Mouse (Mus musculus) lung, embryonic 15.5 days (tissue): ENCODE results near the gene Psmb11. TPM values are rescaled to one million over a fixed set of nuclear protein-coding genes. Genes with fewer than 3 reads are reported as not detected.

Source experiments
- ATAC-seq: fragments of 200-750 bp; cut with Nextera tagmentation; 2 replicates; pipeline ENCODE4 v1.8.0; 2017; ENCODE audit warnings: moderate number of reproducible peaks, borderline replicate concordance; ENCODE audit not compliant: low FRiP score, low TSS enrichment; ENCODE audit errors: extremely low read depth
- H3K27ac ChIP-seq: fragments of 300-500 bp; sonication (generic); 2 replicates; pipeline ENCODE4 v1.5.1; 2015; ENCODE audit warnings: moderate library complexity, mild to moderate bottlenecking, inconsistent platforms
- H3K27me3 ChIP-seq: fragments of 300-500 bp; sonication (generic); 2 replicates; pipeline ENCODE4 v1.6.1; 2015; ENCODE audit warnings: inconsistent platforms
- H3K36me3 ChIP-seq: fragments of 300-500 bp; sonication (generic); 2 replicates; pipeline ENCODE4 v1.6.1; 2015; ENCODE audit warnings: inconsistent platforms
- H3K4me1 ChIP-seq: fragments of 300-500 bp; sonication (generic); 2 replicates; pipeline ENCODE4 v1.6.1; 2015; ENCODE audit warnings: inconsistent platforms
- H3K4me2 ChIP-seq: fragments of 300-500 bp; sonication (generic); 2 replicates; pipeline ENCODE4 v1.6.1; 2015; ENCODE audit warnings: inconsistent platforms, mild to moderate bottlenecking, moderate library complexity
- H3K4me3 ChIP-seq: fragments of 300-500 bp; sonication (generic); 2 replicates; pipeline ENCODE4 v1.5.1; 2015; ENCODE audit warnings: mild to moderate bottlenecking, inconsistent platforms
- H3K9ac ChIP-seq: fragments of 300-500 bp; sonication (generic); 2 replicates; pipeline ENCODE4 v1.6.1; 2015; ENCODE audit warnings: inconsistent platforms
- H3K9me3 ChIP-seq: fragments of 300-500 bp; sonication (generic); 2 replicates; pipeline ENCODE4 v1.6.1; 2016; ENCODE audit warnings: inconsistent platforms
- WGBS: fragments of 180-500 bp; shearing (Covaris S2); methylation state at CpG from one replicate; pipeline ENCODE4 v1.1.7; 2015; 5-methylcytosine and 5-hydroxymethylcytosine counted together
- polyA plus RNA-seq: library from polyadenylated mRNA; unstranded; fragments of >200 nt; fragmentation: Nextera tagmentation; extraction: Ambion mirVana; gene quantifications from 2 replicates; pipeline ENCODE4 v1.2.1, GENCODE M21; 2015

Gene Psmb11
- polyA plus RNA-seq, 1 experiment from 2014 or later, result 4.7 TPM

GRCm38 (mm10) chr14:54643011-54643410 lies 21.8 kb downstream of the Psmb11 start:
- no peaks in the 10 kb centered on the region for H3K27me3 ChIP-seq
- WGBS, result 85% methylated on average over 2 of the region's 2 CpGs
- no peak for ATAC-seq
- no peak overlapping the region for H3K27ac ChIP-seq
- no peak overlapping the region for H3K9ac ChIP-seq
- peaks cover 58% of the 10 kb centered on the region for H3K36me3 ChIP-seq
- H3K4me3 ChIP-seq, result no peak overlapping the region
- no peak overlapping the region for H3K4me2 ChIP-seq
- H3K9me3 ChIP-seq, result no peaks in the 10 kb centered on the region
- peaks cover 20% of the 10 kb centered on the region for H3K4me1 ChIP-seq

- Histone ChIP-seq H3K36me3 (peaks cover 69% of the 10 kb centered on the region), H3K27me3 (no peaks in the 10 kb centered on the region), H3K4me3 (no peak overlapping the region), H3K4me2 (no peak overlapping the region), H3K27ac (no peak overlapping the region), H3K9ac (no peak overlapping the region; the same call in 1 of the 2 replicates), H3K4me1 (peaks cover 25% of the 10 kb centered on the region), H3K9me3 (no peaks in the 10 kb centered on the region)
- WGBS, result 75% methylated on average over 9 of the region's 9 CpGs
- ATAC-seq, result no peak
Measured at GRCm38 (mm10) chr14:54644294-54644693, 23.1 kb downstream of the Psmb11 start.

- ATAC-seq, result no peak
Measured at GRCm38 (mm10) chr14:54646455-54646854, 25.2 kb downstream of the Psmb11 start.

GRCm38 (mm10) chr14:54646898-54647636 lies 25.8 kb downstream of the Psmb11 start:
- no peak for ATAC-seq
- H3K9me3 ChIP-seq, result no peaks in the 10 kb centered on the region
- no peak overlapping the region for H3K4me2 ChIP-seq
- H3K9ac ChIP-seq, result no peak overlapping the region
- H3K27ac ChIP-seq, result no peak overlapping the region
- WGBS, result 72% methylated on average over 8 of the region's 8 CpGs
- H3K36me3 ChIP-seq, result peaks cover 94% of the 10 kb centered on the region
- H3K4me3 ChIP-seq, result no peak overlapping the region
- peaks cover 22% of the 10 kb centered on the region for H3K4me1 ChIP-seq
- H3K27me3 ChIP-seq, result no peaks in the 10 kb centered on the region

More at GRCm38 (mm10) chr14:54646455-54646854, 25.2 kb downstream of the Psmb11 start:
- Histone ChIP-seq H3K27ac (no peak overlapping the region), H3K9me3 (no peaks in the 10 kb centered on the region), H3K9ac (no peak overlapping the region), H3K27me3 (no peaks in the 10 kb centered on the region), H3K4me1 (peaks cover 17% of the 10 kb centered on the region), H3K4me3 (no peak overlapping the region), H3K4me2 (no peak overlapping the region), H3K36me3 (peaks cover 89% of the 10 kb centered on the region)
- 89% methylated on average over 17 of the region's 17 CpGs for WGBS

GRCm38 (mm10) chr14:54647900-54648299 lies 26.7 kb downstream of the Psmb11 start:
- Histone ChIP-seq H3K4me2 (no peak overlapping the region), H3K9me3 (no peaks in the 10 kb centered on the region), H3K36me3 (peaks cover 87% of the 10 kb centered on the region), H3K9ac (no peak overlapping the region), H3K27me3 (no peaks in the 10 kb centered on the region), H3K27ac (no peak overlapping the region), H3K4me1 (peaks cover 30% of the 10 kb centered on the region), H3K4me3 (no peak overlapping the region)
- 78% methylated on average over 4 of the region's 4 CpGs for WGBS
- ATAC-seq, result no peak

GRCm38 (mm10) chr14:54650621-54651454 lies 29.6 kb downstream of the Psmb11 start:
- no peaks in the 10 kb centered on the region for H3K9me3 ChIP-seq
- H3K4me3 ChIP-seq, result no peak overlapping the region
- no peaks in the 10 kb centered on the region for H3K27me3 ChIP-seq
- ATAC-seq, result peak; percentile 53; the same call in 1 of the 2 replicates
- H3K36me3 ChIP-seq, result peaks cover 63% of the 10 kb centered on the region
- no peak overlapping the region for H3K4me2 ChIP-seq
- peaks cover 37% of the 10 kb centered on the region for H3K4me1 ChIP-seq
- no peak overlapping the region for H3K9ac ChIP-seq
- peak overlapping the region; percentile 58; the same call in 1 of the 2 replicates for H3K27ac ChIP-seq
- WGBS, result 56% methylated on average over 23 of the region's 23 CpGs

GRCm38 (mm10) chr14:54651556-54651955 lies 30.3 kb downstream of the Psmb11 start:
- Histone ChIP-seq H3K4me3 (no peak overlapping the region), H3K9ac (peak overlapping the region; percentile 25; the same call in 1 of the 2 replicates), H3K27ac (peak overlapping the region; percentile 69; the same call in 1 of the 2 replicates), H3K9me3 (no peaks in the 10 kb centered on the region), H3K4me2 (peak overlapping the region; percentile 57; the same call in 1 of the 2 replicates), H3K4me1 (peaks cover 34% of the 10 kb centered on the region), H3K36me3 (peaks cover 63% of the 10 kb centered on the region), H3K27me3 (no peaks in the 10 kb centered on the region)
- WGBS, result 77% methylated on average over 4 of the region's 4 CpGs
- no peak; the same call in 1 of the 2 replicates for ATAC-seq

GRCm38 (mm10) chr14:54652787-54653186 lies 31.6 kb downstream of the Psmb11 start:
- Histone ChIP-seq H3K36me3 (peaks cover 63% of the 10 kb centered on the region), H3K27ac (peak overlapping the region; percentile 69; the same call in 1 of the 2 replicates), H3K4me1 (peaks cover 32% of the 10 kb centered on the region), H3K4me3 (peak overlapping the region; percentile 66), H3K4me2 (peak overlapping the region; percentile 57), H3K27me3 (no peaks in the 10 kb centered on the region), H3K9ac (peak overlapping the region; percentile 76), H3K9me3 (no peaks in the 10 kb centered on the region)
- 2% methylated on average over 7 of the region's 7 CpGs for WGBS
- no peak for ATAC-seq

GRCm38 (mm10) chr14:54653496-54653895 lies 32.3 kb downstream of the Psmb11 start:
- Histone ChIP-seq H3K9ac (peak overlapping the region; percentile 76), H3K27ac (peak overlapping the region; percentile 69)
- WGBS, result 2% methylated on average over 12 of the region's 12 CpGs

GRCm38 (mm10) chr14:54660009-54660408 lies 38.8 kb downstream of the Psmb11 start:
- 80% methylated on average over 2 of the region's 2 CpGs for WGBS
- H3K36me3 ChIP-seq, result peaks cover 96% of the 10 kb centered on the region
- ATAC-seq, result no peak

More at GRCm38 (mm10) chr14:54653496-54653895, 32.3 kb downstream of the Psmb11 start:
- peak overlapping the region; percentile 57 for H3K4me2 ChIP-seq
- H3K27me3 ChIP-seq, result no peaks in the 10 kb centered on the region
- H3K9me3 ChIP-seq, result no peaks in the 10 kb centered on the region
- H3K4me1 ChIP-seq, result peaks cover 30% of the 10 kb centered on the region
- H3K36me3 ChIP-seq, result peaks cover 63% of the 10 kb centered on the region
- peak overlapping the region; percentile 66 for H3K4me3 ChIP-seq
- ATAC-seq, result peak; percentile 90

GRCm38 (mm10) chr14:54664477-54665222 lies 43.4 kb downstream of the Psmb11 start:
- no peak overlapping the region for H3K9ac ChIP-seq
- ATAC-seq, result no peak
- H3K9me3 ChIP-seq, result no peaks in the 10 kb centered on the region
- no peak overlapping the region for H3K4me2 ChIP-seq
- H3K4me1 ChIP-seq, result no peaks in the 10 kb centered on the region
- peaks cover 89% of the 10 kb centered on the region for H3K36me3 ChIP-seq
- WGBS, result 87% methylated on average over 10 of the region's 10 CpGs
- H3K27me3 ChIP-seq, result no peaks in the 10 kb centered on the region
- no peak overlapping the region for H3K4me3 ChIP-seq
- no peak overlapping the region for H3K27ac ChIP-seq

More at GRCm38 (mm10) chr14:54660009-54660408, 38.8 kb downstream of the Psmb11 start:
- H3K27ac ChIP-seq, result no peak overlapping the region
- H3K4me1 ChIP-seq, result no peaks in the 10 kb centered on the region
- no peak overlapping the region for H3K4me2 ChIP-seq
- no peak overlapping the region for H3K9ac ChIP-seq
- H3K9me3 ChIP-seq, result no peaks in the 10 kb centered on the region
- no peaks in the 10 kb centered on the region for H3K27me3 ChIP-seq
- H3K4me3 ChIP-seq, result no peak overlapping the region
